Mouse (Mus musculus) heart, postnatal 4 days (tissue): ENCODE data around the gene Bco2. TPM values are rescaled to one million over a fixed set of nuclear protein-coding genes. Genes with fewer than 3 reads are reported as not detected.

ENCODE experiments used
- DNase-seq: peaks from one replicate; pipeline ENCODE4 v3.0.0; 2021
- total RNA-seq, 2 experiments: library from RNA; stranded (reverse); gene quantifications; 2 replicates each; pipeline ENCODE4 v1.2.3; 2021

Gene Bco2
- total RNA-seq: under 1 TPM; 0.12 to 0.20 TPM

DNA sequence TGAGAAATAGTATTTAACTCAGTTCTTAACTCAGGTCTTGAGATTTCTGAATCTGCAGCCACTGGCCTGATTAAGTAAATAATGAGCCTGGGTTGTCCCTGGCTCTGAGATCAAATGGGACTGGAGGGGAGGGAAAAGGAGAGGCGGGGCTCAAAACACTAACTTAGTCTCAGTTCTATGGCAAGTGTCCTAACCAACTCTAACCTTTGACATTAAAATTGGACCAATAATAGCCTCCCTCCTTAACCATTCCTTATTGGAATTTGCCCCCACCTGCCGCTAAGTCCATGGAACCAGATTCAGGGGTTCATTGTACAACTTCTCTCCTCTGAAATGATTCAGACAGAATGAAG, at the start of gene Bco2:
TSS of gene Bco2 (minus strand) at position 88 of the 353 bp plus-strand sequence.
- DNase-seq: no peak

DNA sequence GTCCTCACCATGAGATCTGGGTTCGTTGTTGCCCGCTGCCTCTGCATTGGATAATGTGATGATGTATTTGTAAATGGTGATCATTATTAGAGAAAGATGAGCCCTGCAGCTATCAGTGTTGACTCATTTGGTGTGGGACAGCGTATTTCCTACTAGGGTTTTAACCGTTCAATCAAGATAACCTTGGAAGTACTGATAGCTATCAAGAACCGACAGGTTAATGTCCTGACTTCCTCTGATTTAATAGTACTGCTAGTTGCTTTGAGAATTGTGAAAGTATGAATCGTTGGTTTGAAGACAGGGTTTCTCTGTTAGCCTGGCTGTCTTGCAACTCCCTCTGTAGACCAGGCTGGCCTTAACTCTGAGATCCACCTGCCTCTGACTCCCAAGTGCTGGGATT, 49.4 kb upstream of the Bco2 start:
- no peak for DNase-seq

DNA sequence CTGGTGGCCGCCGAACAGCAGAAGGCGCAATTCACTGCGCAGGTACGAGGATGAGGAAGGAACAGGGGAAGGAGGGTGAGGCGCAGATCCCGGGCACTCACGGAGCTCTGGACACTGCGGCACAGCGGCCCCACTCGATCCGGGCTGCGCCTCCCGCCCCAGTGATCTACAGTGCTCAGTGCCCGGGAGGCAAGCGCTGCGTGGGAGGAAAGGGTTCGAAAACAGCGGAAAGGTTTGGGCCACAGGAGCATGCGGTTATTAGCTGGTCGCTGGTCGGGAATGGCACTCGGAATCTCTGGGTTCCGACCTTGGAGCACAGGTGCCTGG, 49.0 kb upstream of the Bco2 start:
- no peak for DNase-seq

DNA sequence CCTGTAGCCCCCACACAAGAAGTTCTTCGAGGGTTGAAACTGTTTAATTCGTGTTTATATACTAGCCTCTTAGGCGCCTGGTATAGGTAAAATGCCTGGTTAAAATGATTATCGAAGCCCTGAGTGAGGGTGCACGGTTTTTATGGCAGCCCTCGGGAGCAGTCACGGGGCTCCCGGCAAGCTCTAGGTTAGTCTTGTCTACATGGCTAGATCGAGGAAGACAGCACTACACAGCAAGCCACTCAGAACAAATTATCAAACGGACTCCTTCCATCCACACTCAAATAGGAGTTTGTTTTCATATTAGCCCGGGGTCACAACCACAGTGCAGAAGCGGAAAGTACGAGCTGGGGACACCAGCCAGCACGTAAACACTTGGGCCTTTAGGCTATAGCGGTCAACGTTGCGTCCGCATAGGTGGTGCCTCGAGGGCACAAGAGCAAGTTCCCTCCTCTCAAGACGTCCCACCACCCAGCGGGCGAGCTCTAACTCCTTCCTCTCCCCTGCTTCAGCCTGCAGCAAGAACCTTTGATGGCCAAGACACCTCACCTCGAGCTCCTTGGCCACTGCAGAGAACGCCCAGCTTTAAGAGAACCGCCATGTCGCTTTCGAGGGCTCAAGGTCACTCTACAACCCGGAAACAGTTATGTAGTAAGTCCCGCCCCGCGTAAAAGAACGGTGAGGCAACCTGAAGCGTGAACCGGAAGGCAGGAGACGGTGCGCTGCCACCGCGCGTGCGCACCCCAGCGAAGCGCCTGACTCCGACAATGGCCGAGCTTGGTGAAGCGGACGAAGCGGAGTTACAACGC, 48.4 kb upstream of the Bco2 start, which contains the start of the genes Sdhd and Timm8b:
TSS of gene Sdhd (minus strand) at position 624 of the 809 bp plus-strand sequence.
TSS of gene Timm8b (plus strand) at position 722 of the 809 bp plus-strand sequence.
- DNase-seq: peak; percentile 94

DNA sequence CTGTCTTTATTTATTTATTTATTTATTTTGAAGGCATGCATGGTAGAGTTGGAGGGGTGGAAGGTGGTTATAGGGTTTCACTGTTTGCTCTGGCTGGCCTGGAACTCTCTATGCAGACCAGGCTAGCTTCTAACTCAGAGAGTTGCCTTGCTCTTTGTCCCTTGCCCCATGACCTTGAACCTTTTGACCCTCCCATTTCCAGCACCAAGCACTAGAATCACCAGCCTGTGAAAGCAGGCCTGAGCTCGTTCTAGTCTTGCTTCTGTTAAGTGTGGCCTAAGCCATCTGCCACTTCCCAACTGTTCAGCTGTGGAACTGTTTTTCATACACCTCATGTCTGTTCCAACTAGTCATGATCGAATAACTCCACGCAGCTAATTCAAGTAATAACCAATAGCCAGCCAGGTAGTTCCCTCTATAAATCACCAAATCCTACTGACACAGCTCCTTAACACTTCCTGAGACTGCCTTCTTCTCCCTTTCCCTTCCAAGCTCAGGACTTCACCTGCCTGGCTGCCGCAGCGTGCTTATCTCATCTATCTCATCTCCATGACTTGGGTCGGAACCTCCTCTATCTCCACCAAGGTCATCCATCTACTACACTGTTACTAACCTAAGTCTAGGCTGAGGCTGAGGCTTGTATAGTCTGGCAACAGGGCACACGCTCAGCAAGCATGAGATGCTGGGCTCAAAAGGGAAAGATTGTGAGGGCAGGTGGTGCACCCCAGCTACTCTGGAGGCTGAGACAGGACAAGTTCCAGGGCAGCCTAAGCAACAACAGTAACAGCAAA, 47.3 kb upstream of the Bco2 start:
- no peak for DNase-seq

DNA sequence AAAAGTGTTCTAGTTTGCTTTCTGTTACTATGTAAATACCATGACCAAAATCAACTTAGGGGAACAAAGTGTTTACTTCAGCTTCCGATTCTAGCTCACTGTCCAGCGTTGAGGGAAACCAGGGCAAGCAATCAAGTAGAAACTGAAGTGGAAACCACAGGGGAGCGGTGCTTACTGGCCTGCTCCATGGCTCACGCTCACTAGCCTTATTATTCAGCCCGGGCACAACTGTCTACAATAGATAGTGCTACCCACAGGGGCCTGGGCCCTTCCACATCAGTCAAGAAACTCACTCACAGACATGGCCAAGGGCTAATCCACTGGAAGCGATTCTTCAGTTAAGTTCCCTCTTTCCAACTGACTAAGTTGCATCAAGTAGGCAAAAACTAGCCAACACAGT, 46.6 kb upstream of the Bco2 start:
- no peak for DNase-seq

DNA sequence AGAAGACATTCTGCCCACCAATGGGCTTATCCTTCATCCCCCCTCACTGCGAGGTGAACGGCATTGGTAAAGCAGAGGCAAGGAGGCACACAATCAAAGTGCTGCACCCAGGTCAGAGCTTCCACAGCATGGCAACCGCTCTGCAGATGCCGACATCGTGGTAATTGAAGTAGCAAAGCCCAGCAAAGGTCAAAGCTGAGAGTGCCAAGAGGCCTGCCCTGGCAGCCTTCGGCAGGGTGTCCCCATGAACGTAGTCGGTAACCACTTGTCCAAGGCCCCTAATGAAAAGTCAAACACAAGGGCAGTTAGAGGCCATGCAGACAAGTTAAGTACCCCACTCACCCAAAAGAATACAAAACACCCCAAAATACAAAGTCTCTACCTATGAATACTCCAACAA, 42.0 kb upstream of the Bco2 start:
- no peak for DNase-seq

DNA sequence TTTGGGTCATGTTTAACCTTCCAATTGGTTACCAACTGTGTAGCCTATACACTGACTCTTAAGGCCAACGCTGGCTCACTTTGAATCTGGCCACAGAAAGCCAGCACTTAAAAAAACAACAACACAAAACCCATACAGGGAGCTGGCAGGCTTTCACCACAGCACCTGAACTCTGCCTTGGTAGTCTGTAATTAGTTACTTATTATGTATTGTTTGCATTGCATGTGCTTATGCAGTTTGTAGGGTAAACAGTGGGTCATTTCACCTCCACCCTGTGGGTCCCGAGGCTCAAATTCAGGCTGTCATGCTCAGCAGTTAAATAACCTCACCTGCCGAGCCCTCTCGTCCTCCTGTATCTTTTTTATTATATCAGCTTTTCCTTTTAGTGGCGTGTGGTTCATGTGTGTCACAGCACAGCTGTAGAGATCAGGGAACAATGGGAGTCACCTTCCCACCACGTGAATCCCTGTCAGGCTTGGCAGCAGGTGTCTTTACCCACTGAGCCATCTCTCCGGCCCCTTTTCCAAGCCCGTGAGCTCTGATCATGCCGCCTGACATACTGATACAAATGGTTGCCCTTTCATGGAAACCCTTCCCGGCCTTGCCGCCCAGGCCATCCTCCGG, 39.9 kb upstream of the Bco2 start:
- no peak for DNase-seq

DNA sequence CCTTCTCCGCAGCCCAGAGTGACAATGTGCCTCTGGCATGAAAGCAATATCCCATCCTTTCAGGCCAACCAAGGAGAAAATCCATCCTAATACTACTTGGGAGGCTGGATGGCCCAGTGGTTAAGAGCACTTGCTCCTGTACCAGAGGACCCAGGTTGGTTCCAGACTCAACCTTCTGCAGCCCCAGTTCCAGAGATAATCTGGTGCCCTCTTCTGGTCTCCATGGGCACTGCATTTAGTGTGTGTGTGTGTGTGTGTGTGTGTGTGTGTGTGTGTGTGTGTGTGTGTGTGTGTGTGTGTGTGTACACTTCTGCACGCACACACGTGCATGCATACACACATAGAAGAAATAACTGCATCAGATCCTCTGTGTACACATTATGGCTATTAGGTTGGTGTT, 38.6 kb upstream of the Bco2 start:
- peak; percentile 34 for DNase-seq

DNA sequence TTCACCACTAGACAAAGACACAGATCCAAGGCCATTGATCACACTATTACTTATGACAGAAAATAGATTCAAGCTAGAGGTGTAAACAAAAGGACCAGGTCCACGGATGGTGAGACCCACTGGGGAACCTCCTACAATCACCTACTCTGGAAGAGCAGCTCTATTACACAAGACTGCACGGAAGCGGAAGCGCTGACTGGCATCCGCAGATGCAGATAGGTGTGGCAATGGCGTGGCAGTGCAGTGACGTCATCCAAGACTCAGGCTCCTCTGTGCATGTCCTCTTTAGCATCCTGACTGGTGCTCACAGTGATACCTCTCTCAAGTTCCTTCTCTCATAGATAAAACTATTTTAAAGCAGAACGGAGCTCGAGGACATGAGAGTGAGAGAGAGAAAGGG, 38.0 kb upstream of the Bco2 start:
- no peak for DNase-seq

DNA sequence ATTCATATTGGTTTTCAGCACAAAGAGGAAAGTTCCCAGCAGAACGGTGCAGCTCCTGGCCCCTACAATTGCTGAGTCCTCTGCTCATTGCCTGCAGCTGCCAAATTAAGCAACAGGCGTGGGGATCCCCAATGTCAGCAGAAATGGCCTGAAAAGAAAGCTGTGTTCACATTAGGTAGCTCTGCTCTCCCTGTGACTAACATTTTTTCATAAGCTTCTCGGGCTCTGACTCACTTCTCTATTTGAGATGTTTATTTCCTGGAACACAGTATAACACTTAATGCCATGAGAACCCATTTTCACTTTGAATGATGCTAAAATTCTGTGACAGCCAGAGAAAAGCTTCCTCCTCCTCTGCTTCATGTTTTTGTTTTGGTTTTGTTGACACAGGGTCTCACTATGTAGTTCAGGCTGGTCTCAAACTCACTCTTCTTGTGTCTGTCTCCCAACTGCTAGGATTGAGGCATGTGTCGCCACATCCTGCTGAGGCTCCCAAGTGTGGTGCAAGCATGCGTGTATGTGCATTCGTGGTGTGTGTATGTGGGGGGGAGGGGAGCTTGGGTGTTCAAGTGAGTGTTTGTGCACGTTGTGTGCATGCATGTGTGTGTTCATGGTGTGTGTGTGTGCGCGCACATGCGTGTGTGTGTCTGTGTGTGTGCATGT, 36.0 kb upstream of the Bco2 start:
- no peak for DNase-seq

DNA sequence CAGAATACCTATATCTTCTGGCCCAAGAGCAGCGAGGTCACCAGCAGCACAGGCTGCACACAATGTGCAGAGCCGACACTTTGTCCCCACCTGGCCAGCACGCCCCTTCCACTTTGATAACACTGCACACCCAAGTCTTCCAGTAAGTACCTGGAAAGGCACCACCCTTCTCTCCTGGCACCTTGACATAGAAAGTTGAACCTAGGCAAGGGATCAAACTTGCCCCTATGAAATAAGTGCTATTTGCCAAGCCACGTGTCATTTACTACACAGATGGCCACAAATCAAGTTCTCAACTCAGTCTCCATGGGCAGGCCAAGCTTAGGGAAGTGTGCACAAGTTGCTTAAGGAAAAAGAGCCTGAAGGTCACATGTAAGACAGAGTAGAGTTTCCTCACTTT, 32.0 kb upstream of the Bco2 start:
- no peak for DNase-seq

DNA sequence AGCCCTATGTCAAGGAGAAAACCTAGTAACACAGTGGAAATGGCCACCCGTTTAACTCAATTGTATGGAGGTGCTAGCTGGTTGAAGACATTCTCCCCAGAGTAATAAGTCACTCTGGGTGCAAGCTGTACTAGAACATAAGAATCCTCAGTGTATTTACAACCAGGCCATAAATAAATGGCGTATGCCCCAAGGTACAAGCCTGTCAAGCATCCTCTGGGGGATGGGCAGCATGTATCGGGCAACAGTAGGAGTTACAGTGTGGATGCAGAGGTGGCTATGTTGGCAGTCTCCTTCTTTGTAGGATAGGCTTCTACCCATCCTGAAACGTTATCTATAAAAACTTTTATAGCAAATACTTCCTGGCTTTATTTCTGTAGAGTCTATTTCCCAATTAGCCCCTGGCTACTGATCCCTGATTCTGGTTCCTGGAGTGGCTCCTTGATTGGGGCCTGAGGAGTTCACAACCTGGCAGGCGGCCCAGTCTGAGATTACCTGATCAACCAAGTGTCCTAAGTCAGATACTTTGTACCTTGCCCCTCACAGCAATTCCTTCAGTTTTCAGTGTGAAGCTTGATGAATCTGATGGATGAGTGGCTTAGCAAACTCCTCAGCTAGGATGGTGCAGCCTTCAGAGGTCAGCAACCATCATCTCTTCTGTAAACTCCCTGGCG, 30.3 kb upstream of the Bco2 start:
- DNase-seq: no peak

DNA sequence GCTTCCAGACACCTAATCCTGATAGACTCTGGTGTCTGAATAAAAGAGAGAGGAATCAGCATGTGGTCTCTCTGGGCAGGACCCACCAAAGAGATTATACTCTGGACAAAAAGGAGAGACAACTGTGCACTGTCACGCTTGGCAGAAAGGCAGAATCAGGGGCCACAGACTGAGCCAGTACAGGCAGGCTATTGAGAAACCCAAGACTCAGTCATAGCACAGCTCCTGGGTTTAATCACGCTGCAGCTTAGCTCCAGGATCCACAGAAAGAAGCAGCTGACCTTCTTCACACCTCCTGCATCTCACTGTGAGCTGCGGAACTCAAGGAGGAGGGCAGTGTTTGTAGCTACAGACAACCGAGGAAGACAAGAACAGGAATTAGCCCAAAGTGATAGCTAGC, 25.4 kb upstream of the Bco2 start:
- DNase-seq: no peak

DNA sequence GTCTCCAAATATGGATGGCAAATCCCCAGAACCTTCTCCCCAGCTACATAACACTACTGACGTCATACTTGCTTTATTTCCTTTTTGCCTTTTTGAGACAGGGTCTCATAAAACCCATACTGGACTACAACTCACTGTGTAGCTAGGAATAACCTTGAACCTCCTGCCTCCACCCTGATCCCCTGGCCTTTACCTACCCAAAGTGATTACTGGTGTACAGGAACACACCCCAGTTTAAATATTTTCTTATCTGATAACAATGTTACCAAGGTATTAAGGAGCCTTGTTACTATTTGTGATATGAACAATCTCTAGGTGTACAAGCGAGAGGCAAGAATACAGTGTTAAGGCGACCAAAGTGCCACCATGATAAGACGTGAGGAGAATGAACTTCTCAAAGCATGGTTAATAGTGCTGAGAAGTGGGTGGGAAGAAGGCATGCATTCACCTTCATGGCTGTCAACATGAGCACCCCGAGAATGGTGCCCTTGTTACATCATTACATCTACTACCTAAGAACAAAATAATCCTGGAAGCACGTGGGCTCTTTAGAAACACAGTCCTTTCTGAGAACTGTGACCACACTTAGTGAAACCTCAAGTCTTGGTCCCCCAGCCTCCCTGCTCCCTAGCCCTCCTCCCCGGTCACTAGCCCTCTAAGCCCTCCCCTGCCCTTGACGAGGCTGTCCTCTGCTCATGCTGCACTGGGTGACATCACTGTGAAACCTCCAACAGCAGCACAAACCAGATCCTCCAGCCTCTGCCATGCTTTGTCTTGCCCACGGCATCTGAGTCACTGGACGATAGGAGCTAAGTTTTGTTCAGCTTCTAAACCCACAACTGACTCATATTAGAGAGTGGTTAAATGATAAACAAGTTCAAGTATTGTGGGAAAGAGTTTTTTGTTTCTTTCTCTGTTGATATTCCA, 14.9 kb upstream of the Bco2 start:
- no peak for DNase-seq

DNA sequence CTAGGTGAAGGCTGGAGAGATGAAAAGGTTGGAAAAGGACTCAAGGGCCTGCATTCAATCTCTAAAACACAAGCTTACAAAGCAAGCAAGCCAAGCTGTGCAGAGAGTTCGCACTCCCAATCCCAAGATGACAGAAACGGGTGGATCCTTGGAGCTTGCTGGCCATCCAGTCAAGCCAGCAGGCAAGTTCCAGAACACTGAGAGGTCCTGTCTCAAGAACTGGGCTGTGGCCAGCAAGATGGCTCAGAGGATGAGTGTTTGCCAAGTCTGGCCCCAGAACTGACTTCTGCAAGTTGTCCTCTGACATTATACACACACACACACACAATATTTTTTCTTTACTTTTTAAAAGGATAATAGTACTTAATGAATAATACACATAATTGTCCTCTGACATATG, 12.9 kb upstream of the Bco2 start:
- no peak for DNase-seq

DNA sequence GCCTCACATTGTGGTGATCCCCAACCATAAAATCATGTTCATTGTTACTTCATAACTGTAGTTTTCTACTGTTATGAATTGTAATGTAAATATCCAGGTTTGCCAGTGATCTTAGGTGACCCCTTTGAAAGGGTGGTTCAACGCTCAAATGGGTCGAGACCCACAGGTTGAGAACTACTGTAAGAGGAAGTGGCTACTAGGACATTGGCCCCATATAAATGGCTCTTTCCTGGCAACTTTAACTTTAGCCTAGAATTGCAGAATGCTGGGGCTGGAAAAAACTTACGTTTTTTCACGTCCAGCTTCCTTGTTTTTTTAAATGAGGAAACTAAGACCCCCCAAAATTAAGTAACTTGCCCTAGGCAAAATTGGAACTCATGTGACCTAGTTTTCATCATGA, 12.4 kb upstream of the Bco2 start:
- no peak for DNase-seq

DNA sequence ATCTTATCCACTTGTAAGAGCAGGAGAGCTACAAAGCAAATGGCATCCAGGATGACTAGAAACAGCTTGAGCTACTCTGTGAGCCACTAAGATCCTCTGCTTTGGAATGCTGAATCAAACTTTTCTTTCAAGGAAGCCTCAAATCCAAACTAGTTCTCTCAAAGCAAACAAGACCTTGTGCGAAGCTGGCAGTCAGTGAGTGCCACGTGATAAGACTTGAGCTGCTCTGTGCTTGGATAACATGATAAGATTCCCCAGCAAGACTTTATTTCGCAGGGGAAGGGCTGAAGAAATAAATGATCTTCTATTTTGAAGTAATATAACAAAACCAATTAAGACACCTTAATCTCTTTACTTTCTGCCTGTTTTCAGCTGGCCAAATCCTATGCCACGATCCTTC, 11.0 kb upstream of the Bco2 start:
- DNase-seq: no peak

DNA sequence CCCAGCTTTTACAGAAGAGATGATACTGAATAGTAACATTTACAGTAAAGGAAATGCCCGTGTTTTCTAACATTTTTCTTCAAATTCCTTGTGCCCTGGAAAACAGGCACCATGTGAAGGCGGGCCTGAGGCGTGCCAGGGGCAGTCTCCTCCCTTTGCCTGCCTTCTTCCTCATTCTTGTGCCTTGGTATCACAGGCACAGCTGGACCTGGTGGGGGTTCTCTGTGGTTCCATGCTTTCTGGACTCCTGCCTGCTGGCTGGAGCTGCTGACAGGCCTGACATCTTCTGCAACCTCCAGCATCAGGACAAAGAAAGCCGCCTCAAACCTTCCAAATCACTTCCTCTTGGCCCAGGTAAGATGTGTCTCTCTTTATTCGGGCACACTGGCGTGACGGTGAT, 10.2 kb upstream of the Bco2 start:
- peak; percentile 24 for DNase-seq

DNA sequence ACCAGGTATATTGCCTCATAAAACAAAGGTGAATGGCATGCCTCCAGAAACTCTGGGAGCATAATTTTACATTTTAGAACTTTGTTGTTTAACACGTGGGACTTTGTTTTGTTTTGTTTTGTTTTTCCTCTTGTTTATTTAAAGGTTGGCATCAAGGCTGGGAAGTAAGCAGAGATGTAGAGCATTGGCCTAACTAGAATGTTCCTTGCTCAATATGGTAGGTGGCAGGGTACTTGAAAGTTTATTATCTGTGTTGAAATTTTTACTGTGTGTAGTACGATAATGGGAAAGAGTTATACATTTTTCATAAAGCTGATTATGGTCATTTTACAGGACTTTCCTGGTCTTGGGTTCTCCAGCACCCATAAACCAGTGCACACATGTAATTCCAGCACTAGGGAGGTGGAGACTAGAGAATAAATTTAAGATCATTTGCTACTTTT, 7.0 kb upstream of the Bco2 start:
- DNase-seq: no peak
